In the genomic region with DNA sequence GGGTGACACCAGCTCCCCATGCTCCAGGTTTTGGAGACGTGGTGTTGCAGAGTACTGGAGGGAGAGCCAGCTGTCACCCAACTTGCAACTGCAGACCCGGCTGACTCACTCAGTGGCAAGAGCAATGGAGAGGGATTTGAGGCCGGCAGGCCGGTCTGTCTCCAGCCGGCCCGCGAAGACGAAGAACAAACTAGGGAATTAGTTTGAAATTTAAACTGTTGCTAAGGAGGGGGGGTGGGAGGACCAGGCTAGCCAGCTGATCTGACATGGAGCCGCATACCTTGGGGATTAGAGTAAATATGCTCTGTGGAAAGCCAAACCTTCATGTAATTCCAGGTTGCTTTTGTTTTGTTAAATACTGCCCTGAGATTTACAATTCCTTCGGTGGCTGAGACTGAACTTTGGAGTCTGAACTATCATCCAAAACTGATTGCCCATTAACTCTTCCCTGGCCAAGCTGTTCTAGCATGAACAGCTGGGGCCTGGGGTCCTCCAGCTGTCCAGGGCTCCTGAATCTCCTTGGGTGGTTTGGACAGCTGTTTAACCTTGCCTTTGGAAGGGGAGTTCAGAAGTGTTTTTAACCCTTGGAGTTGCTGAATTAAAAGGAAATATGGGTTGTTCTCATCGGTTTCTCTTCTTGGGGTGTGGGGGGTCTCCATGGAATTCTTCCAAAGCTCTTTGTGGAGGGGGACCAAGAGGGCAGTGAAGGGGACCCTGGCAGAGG, we compare ENCODE assay signal across 8 mouse cellular contexts. TPM values are rescaled to one million over a fixed set of nuclear protein-coding genes. Genes with fewer than 3 reads are reported as not detected.
DNase-seq lines count a peak whose midpoint lies in the region; ATAC-seq and TF ChIP-seq lines count a peak whose summit lies in the region.

No protein-coding gene starts in this region.

- 4% methylated on average over 11 of the region's 11 CpGs for WGBS in heart, embryonic 13.5 days
- WGBS in kidney, postnatal 0 days: 0% methylated on average over 11 of the region's 11 CpGs

- peak overlapping the region; percentile 54 for H3K4me3 ChIP-seq in left cerebral cortex, adult 2 months
- H3K4me3 ChIP-seq in cortical plate, adult 2 months (ENCODE audit: insufficient read depth, low read length): peak overlapping the region; percentile 68; the same call in 1 of the 2 replicates
- H3K4me3 ChIP-seq in heart, embryonic 13.5 days: peak overlapping the region; percentile 62
- peak overlapping the region; percentile 66 for H3K4me3 ChIP-seq in kidney, postnatal 0 days (replicated peaks; ENCODE audit: low read depth, low read length)

- no peak for TF ChIP-seq CTCF in left cerebral cortex, adult 2 months (IDR thresholded peaks at IDR 0.05)
- TF ChIP-seq CTCF in cortical plate, adult 2 months (IDR thresholded peaks at IDR 0.05; ENCODE audit: extremely low read depth, insufficient read depth, low read length): no peak
- TF ChIP-seq CTCF in kidney, postnatal 0 days (IDR thresholded peaks at IDR 0.05; ENCODE audit: low read depth): no peak

- H3K36me3 ChIP-seq in heart, embryonic 13.5 days: peaks cover 12% of the 10 kb centered on the region
- peaks cover 13% of the 10 kb centered on the region for H3K36me3 ChIP-seq in kidney, postnatal 0 days (ENCODE audit: insufficient read depth, low read length)

- no peak for TF ChIP-seq POLR2A in cortical plate, adult 2 months (IDR thresholded peaks at IDR 0.05; ENCODE audit: extremely low read depth, insufficient read depth, low read length)

- no peak for ATAC-seq in heart, embryonic 13.5 days (ENCODE audit: extremely low read depth, insufficient number of reproducible peaks, low FRiP score, low TSS enrichment)
- ATAC-seq in kidney, postnatal 0 days (replicated peaks; ENCODE audit: low FRiP score, low read depth): no peak

- no peaks in the 10 kb centered on the region for H3K9me3 ChIP-seq in heart, embryonic 13.5 days
- H3K9me3 ChIP-seq in kidney, postnatal 0 days (replicated peaks; ENCODE audit: low read length): no peaks in the 10 kb centered on the region

- intact Hi-C loops in left cerebral cortex, adult 2 months (cut with DNase I): loop anchor here (5.0 kb wide), 3 partner anchors 78 to 393 kb away; no protein-coding TSS in a partner anchor
- intact Hi-C loops in left cerebral cortex, postnatal 14 days (cut with DNase I): loop anchor here (10.0 kb wide), 1 partner anchor 210 kb away; no protein-coding TSS in a partner anchor

- H3K9ac ChIP-seq in heart, embryonic 13.5 days: peak overlapping the region; percentile 87
- peak overlapping the region; percentile 91 for H3K9ac ChIP-seq in kidney, postnatal 0 days (ENCODE audit: low read depth, low read length)

- DNase-seq in left cerebral cortex, adult 2 months (ENCODE audit: extremely low spot score in 1 of 2, low spot score in 2 of 2): no peak
- DNase-seq in left cerebral cortex, adult 11 months (ENCODE audit: low spot score): no peak
- DNase-seq in kidney, postnatal 0 days (ENCODE audit: low spot score): peak; percentile 79
- peak; percentile 58 to 68 for DNase-seq in lung, postnatal 4 days
- peak; percentile 27 to 33 for DNase-seq in thymus, postnatal 36 days
- no peak for DNase-seq in left cerebral cortex, postnatal 14 days (ENCODE audit: low spot score in 2 of 2)

- peak overlapping the region; percentile 81 for H3K27ac ChIP-seq in left cerebral cortex, adult 2 months
- H3K27ac ChIP-seq in cortical plate, adult 2 months (ENCODE audit: insufficient read depth, low read length): peak overlapping the region; percentile 18; the same call in 1 of the 2 replicates
- peak overlapping the region; percentile 69 for H3K27ac ChIP-seq in heart, embryonic 13.5 days (replicated peaks)
- H3K27ac ChIP-seq in kidney, postnatal 0 days: peak overlapping the region; percentile 97

- peaks cover 3% of the 10 kb centered on the region; the same call in 1 of the 2 replicates for H3K4me1 ChIP-seq in cortical plate, adult 2 months (ENCODE audit: control insufficient read depth, insufficient read depth, low read length)
- peaks cover 68% of the 10 kb centered on the region for H3K4me1 ChIP-seq in heart, embryonic 13.5 days
- peaks cover 28% of the 10 kb centered on the region for H3K4me1 ChIP-seq in kidney, postnatal 0 days (replicated peaks; ENCODE audit: insufficient read depth, low read length)

- peaks cover 14% of the 10 kb centered on the region for H3K27me3 ChIP-seq in heart, embryonic 13.5 days (replicated peaks)
- H3K27me3 ChIP-seq in kidney, postnatal 0 days (ENCODE audit: insufficient read depth, low read length): no peaks in the 10 kb centered on the region

- H3K4me2 ChIP-seq in heart, embryonic 13.5 days: peak overlapping the region; percentile 90
- peak overlapping the region; percentile 62 for H3K4me2 ChIP-seq in kidney, postnatal 0 days (ENCODE audit: low read length)

RNA-seq across cellular contexts. Expression of gene Dhrs3, which starts 2.0 kb away (rescaled TPM):
- total RNA-seq in left cerebral cortex, adult 2 months (2021): 10 to 100 TPM; 28.6 to 29.6 TPM
- polyA plus RNA-seq in cortical plate, adult 2 months (2012; rRNA removed): 28.3 and 28.7 TPM in 2 replicates
- polyA plus RNA-seq in heart, embryonic 13.5 days (2015; fragmentation: Nextera tagmentation; extraction: Ambion mirVana): 37.4 and 45.8 TPM in 2 replicates
- 199 and 233 TPM in 2 replicates for polyA plus RNA-seq in kidney, postnatal 0 days (2015; fragmentation: Nextera tagmentation; extraction: Ambion mirVana)
- 10 to 100 TPM; 22.2 TPM for total RNA-seq in left cerebral cortex, postnatal 14 days (2021)

Comparison
In these comparisons a context has a peak if more than half of its experiments do, and no peak if none do; other contexts are left out.
1. DNase-seq: peak in kidney, postnatal 0 days (single experiment), lung, postnatal 4 days (2 of 2) and thymus, postnatal 36 days (2 of 2); none in left cerebral cortex, adult 2 months (0 of 2), left cerebral cortex, adult 11 months (single experiment) and left cerebral cortex, postnatal 14 days (0 of 2).
2. H3K27ac ChIP-seq: peak in every context shown above with its lines; median percentile 97 in kidney, postnatal 0 days; 81 in left cerebral cortex, adult 2 months; 69 in heart, embryonic 13.5 days; 18 in cortical plate, adult 2 months.
3. Peak in every context shown above with its lines, with median percentiles within 50 percentile points of each other: H3K4me3 ChIP-seq.